Mouse (Mus musculus) neutrophil, adult 5-6 weeks (primary cell): Measurements from ENCODE around the gene Rsrc1. TPM values are rescaled to one million over a fixed set of nuclear protein-coding genes. Genes with fewer than 3 reads are reported as not detected.

Source experiments
- ATAC-seq: fragments of 151-379, 151-347 bp; 2 replicates; pipeline ENCODE4 v1.8.0; 2017; ENCODE audit warnings: mild to moderate bottlenecking, moderate TSS enrichment; ENCODE audit not compliant: insufficient number of reproducible peaks, poor library complexity, low FRiP score, severe bottlenecking; ENCODE audit errors: extremely low read depth
- total RNA-seq: library from RNA; stranded (forward); fragments of 200-1000 nt; gene quantifications from 2 replicates; pipeline ENCODE4 v1.2.3, GENCODE M21; 2017

Gene Rsrc1
- total RNA-seq, 1 experiment from 2014 or later, result 24.2 TPM

GRCm38 (mm10) chr3:67352128-67352762 is 371.1 kb downstream of the Rsrc1 start:
- ATAC-seq, result 0 out of 2 replicates have a peak, but pooled peaks have one; percentile 56

GRCm38 (mm10) chr3:67352763-67353149 is 371.6 kb downstream of the Rsrc1 start:
- ATAC-seq, result no peak

GRCm38 (mm10) chr3:67358376-67358775 is 377.2 kb downstream of the Rsrc1 start:
- no peak for ATAC-seq

- ATAC-seq, result no peak
Observed at GRCm38 (mm10) chr3:67366087-67366892, 385.1 kb downstream of the Rsrc1 start.

- ATAC-seq, result no peak
Observed at GRCm38 (mm10) chr3:67367481-67367880, 386.3 kb downstream of the Rsrc1 start.

- no peak for ATAC-seq
Observed at GRCm38 (mm10) chr3:67369407-67370079, 388.4 kb downstream of the Rsrc1 start.

GRCm38 (mm10) chr3:67372194-67372593 is 391.0 kb downstream of the Rsrc1 start:
- ATAC-seq, result no peak

- ATAC-seq, result no peak
Observed at GRCm38 (mm10) chr3:67372781-67373180, 391.6 kb downstream of the Rsrc1 start.

- 0 out of 2 replicates have a peak, but pooled peaks have one; percentile 33 for ATAC-seq
Observed at GRCm38 (mm10) chr3:67373872-67374271, 392.7 kb downstream of the Rsrc1 start, which contains the start of gene Mlf1. Mlf1 (plus strand) TSS chr3:67374097.

- no peak for ATAC-seq
Observed at GRCm38 (mm10) chr3:67374360-67374778, 393.2 kb downstream of the Rsrc1 start.

GRCm38 (mm10) chr3:67375063-67375462 is 393.9 kb downstream of the Rsrc1 start, which contains the start of gene Gm17402:
Gm17402 (minus strand) TSS chr3:67375163.
- ATAC-seq, result no peak

- no peak for ATAC-seq
Observed at GRCm38 (mm10) chr3:67378215-67378614, 397.0 kb downstream of the Rsrc1 start.

Other genes starting within 250 kb of the Rsrc1 start
- 0.47 TPM in 1 of 2 replicates, not detected in the other for gene Shox2, start 381 bp downstream of the Rsrc1 start, total RNA-seq